Mouse (Mus musculus) testis, postnatal 10 days (tissue): ENCODE measurements at regions not wholly inside any gene's neighbourhood (a gene's known extent, or its start where the extent isn't known, plus 50 kb on each side); places are given as distances from the start of the nearest gene placed in this dataset.

ENCODE experiments used
- DNase-seq: peaks from one replicate; pipeline ENCODE4 v3.0.0; 2021; ENCODE audit warnings: low spot score

GRCm38 (mm10) chr7:39866674-39867428 is 349.3 kb downstream of the Zfp619 start:
- no peak for DNase-seq

DNA sequence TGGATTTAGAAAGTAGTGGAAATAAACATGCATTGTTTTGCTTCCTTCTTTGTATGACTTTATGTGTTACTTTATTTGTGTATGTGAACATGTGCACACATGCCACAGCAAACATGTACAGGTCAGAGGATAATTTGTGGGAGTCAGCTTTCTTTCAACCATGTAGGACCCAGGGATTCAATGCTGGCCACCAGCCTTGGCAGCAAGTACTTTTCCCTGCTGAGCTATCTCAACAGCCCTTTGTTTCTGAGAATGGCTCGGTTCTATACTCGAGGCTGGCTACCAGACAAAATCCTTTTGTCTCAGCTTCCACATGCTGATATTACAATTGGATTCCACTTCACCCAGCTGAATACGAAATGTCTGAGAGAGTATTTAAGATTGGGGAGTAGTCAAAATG is 349.9 kb downstream of the Zfp619 start:
- no peak for DNase-seq

DNA sequence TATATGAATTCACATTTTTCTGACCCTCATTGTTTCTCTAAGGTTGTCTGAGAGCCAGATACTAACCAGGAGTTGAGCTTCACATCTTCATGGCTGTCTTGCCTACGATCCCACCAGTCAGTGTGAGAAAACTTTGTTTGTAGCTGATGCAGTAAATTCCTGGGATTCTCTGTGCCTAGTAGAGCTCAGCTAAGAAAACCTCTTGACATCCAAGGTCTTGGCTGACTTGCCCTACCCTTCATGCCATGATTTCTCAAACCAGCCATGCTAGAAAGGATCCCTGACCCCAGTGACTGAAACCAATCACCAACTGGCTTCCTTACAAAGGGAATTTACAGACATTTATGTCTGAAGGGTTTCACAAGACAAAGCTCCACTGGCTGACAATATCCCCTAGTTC is 364.5 kb downstream of the Zfp619 start:
- DNase-seq: no peak

- no peak for DNase-seq
These were observed 376.8 kb downstream of the Zfp619 start for GRCm38 (mm10) chr7:39894208-39894896.

DNA sequence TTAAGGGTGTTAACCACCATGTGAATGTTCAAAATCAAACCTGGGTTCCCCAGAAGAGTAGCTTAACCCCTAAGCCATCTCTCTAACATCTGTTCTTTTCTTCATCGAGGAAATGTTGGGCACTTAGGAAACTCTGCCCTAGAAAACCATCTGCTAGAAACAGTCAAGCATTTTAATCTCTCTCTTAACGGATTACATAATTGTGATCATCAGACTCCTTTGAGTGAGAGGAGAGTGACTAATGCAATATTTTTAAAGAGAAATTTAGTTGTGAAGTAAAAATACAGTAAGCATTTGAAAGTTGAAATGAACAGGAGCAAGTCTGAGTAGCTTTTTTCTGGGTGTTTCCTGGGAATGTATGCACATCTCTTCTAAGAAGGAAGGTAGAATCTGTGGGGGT is 379.4 kb downstream of the Zfp619 start:
- no peak for DNase-seq

GRCm38 (mm10) chr7:39898268-39898667 is 380.7 kb downstream of the Zfp619 start:
- no peak for DNase-seq

DNA sequence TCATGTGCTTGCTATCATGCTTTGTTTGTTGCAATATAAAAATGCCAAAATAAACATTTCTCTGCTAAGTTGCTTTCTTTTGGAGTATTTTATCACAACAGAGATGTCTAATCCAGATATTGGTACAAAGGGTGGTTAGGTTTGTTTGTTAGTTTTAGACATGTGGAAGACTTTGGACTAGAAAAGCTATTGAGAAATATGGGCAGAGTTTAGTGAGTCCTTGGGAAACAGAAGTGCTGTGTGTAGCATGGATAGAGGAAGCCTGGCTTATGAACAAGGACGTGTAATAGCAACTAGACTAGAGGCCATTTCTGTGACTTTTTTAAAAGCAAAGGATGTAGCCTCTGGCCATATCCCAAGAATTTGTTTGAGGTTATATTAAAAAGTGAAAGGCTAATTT is 416.4 kb downstream of the Zfp619 start:
- no peak for DNase-seq

- no peak for DNase-seq
These were observed 419.7 kb downstream of the Zfp619 start for GRCm38 (mm10) chr7:39937262-39937661.

DNA sequence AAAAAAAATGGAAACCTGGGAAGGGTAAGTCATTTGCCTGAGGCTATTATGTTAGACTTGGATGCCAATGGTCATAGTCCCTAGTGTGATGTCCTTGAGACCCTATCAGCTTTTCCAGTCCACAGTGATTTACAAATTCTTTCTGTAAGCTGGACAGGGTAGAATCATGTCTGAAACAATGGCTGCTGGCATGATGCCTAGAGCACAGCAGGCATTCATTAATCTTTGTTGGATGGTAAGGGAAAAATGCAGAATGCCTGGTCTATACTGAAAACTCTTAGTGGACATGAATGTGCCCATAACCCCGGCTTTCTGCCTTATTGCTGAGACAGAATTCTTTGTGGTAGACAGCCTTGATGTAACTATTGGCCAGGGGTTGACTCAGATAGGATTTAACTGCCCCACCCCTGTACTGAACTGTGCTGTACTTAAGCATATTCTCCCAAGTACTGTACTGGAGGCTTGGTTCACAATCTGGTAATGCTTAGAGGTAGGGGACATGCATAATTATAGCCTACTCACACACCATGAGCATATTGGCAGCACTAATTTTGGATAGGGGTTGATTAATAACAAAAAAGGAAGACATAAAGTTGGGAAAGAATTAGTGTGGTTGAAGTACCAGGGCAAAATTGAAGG is 424.8 kb downstream of the Zfp619 start:
- peak; percentile 43 for DNase-seq

DNA sequence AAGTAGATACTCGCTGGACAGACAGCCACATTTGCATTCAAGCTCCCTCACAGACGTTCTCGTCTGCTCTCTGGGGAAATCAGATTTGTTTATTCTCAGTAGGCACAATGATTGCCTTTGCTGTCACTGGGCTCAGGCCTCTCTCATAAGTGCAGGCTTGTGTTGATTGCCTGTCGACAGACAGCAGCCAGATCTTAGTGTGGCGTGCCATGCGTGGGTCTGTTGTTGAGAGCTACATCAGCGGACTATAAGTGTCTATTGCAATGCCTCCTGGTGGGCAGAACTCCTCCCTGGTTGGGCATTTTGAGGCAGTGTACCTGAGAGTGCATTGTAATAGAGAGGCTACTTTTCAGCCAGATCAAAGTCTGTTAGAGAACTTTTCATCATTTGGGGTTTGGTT is 436.5 kb downstream of the Zfp619 start:
- DNase-seq: no peak

GRCm38 (mm10) chr7:39954931-39955330 is 437.4 kb downstream of the Zfp619 start:
- DNase-seq: no peak

DNA sequence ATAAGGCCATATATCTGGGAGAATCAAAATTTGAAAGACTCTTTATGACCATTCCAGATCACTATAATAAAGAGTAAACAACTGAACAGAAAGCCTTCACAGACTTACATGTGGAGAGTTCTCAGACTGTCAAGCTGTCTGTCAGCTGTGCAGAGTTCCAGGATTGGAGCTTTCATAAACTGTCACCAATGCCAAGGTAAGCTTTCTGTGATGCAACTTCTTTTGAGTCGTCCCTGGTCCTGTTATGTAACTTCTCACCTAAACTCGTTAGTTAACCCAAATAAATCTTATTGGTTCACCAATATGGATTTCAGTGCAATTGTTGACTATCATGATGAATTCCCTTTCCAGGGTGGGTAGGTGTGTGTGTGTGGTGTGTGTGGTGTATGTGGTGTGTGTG is 460.6 kb downstream of the Zfp619 start:
- no peak for DNase-seq

DNA sequence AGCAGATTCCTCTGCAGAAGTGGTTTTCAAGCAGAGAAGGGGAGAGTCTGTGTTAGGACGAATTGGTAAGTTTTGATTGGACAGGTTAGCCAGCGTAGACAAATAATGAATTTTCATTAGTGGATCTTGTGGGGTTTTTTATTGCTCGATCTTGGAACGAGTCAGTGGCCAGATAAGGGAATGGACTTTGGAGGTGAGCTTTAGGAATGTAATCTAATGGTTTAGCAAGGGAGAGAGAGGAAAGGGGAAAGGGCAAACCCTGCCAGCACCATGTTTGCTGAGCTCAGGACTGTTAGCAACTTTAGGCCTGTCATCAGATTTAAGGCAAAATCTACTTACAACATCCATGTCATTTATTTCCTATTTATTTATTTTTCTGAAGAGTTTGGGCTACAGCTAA is 464.1 kb downstream of the Zfp619 start:
- DNase-seq: no peak
